Mouse (Mus musculus) C2C12 (cell line): ENCODE results near the gene Rftn1.

ENCODE experiments used
- CEBPB ChIP-seq: IDR thresholded peaks from one replicate; pipeline ENCODE4 v1.6.1; 2011; ENCODE audit warnings: low read depth, mild to moderate bottlenecking, control low read depth, moderate library complexity
- CTCF ChIP-seq: IDR thresholded peaks from one replicate; pipeline ENCODE4 v1.5.1; 2011; ENCODE audit not compliant: control insufficient read depth, insufficient read depth, insufficient read length
- FOSL1 ChIP-seq: IDR thresholded peaks from one replicate; pipeline ENCODE4 v1.8.0; 2011; ENCODE audit warnings: mild to moderate bottlenecking, low read length; ENCODE audit not compliant: poor library complexity, insufficient read depth, severe bottlenecking
- MAX ChIP-seq: IDR thresholded peaks from one replicate; pipeline ENCODE4 v1.6.1; 2011; ENCODE audit warnings: mild to moderate bottlenecking, control low read depth

DNA sequence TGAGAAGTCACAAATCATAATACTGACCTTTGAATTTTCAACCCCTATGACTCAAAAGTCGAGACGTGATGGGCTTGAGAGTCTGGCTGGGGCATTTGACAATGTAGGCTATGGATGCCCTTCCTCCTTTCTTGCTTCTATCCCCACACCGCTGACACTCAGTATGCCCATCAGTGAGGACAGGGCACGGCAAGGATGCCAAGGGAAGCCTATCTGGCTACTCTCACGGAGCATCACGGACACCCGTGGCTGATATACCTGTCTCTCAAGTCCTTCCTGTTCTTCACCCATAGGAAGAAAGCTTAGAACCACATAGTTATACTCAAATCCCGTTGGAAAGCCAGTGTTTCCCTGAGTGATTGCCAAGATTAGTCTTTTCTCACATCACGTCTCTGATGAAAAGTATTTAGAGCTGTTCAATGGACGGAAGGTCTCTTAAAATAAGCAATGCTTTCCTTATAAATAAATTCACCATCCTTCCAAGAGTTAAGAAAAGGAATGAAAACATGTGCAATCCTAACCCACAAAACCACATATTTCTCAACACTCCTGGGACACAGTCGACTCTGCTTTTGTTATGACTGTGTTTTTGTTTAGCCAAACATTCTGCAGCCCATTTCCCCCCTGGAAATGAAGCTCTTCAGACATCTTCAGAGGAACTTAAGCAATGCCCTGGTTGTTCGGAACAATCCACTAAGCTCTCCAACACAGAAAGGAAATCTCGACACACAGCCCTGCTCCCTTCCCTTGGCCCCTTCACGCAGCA is 79.6 kb downstream of the Rftn1 start:
- TF ChIP-seq CTCF = no peak
- TF ChIP-seq CEBPB = peak; percentile 20
- no peak for TF ChIP-seq FOSL1
- TF ChIP-seq MAX = no peak
